Mouse (Mus musculus) cerebellum, adult 2 months (tissue): Measurements from ENCODE around the gene Zzef1.

Source experiments
- CTCF ChIP-seq: fragments of 200-500 bp; IDR thresholded peaks from 2 replicates; pipeline ENCODE4 v1.5.1; 2011; ENCODE audit warnings: low read depth, mild to moderate bottlenecking, control low read depth, low read length, moderate library complexity, borderline replicate concordance; ENCODE audit not compliant: insufficient read depth
- POLR2A ChIP-seq: fragments of 200-500 bp; IDR thresholded peaks from 2 replicates; pipeline ENCODE4 v1.6.1; 2011; ENCODE audit warnings: low read length, control low read depth, borderline replicate concordance; ENCODE audit not compliant: insufficient read depth

- TF ChIP-seq CTCF (no peak), POLR2A (no peak)
Observed at GRCm38 (mm10) chr11:72954216-72954615, 158.2 kb downstream of the Zzef1 start.
